Mouse (Mus musculus): ENCODE results near the gene Tnfrsf25.

Gene Tnfrsf25

GRCm38 (mm10) chr4:152092751-152093293, 22.9 kb upstream of the Tnfrsf25 start:
- no peak for DNase-seq

- DNase-seq: no peak
Measured at GRCm38 (mm10) chr4:152094233-152094632, 21.5 kb upstream of the Tnfrsf25 start.

- peak; percentile 80 for DNase-seq
Measured at GRCm38 (mm10) chr4:152095937-152096910, 19.5 kb upstream of the Tnfrsf25 start.

GRCm38 (mm10) chr4:152096927-152097326, 18.8 kb upstream of the Tnfrsf25 start:
- DNase-seq: no peak

GRCm38 (mm10) chr4:152097911-152098799, 17.6 kb upstream of the Tnfrsf25 start:
- no peak for DNase-seq

GRCm38 (mm10) chr4:152100541-152100940, 15.2 kb upstream of the Tnfrsf25 start:
- no peak for DNase-seq

GRCm38 (mm10) chr4:152101081-152101653, 14.6 kb upstream of the Tnfrsf25 start:
- DNase-seq: no peak

GRCm38 (mm10) chr4:152101921-152102320, 13.8 kb upstream of the Tnfrsf25 start:
- DNase-seq: no peak

GRCm38 (mm10) chr4:152103025-152103424, 12.7 kb upstream of the Tnfrsf25 start:
- DNase-seq: peak; percentile 84

GRCm38 (mm10) chr4:152106746-152107145, 9.0 kb upstream of the Tnfrsf25 start:
- no peak for DNase-seq

GRCm38 (mm10) chr4:152107493-152107892, 8.2 kb upstream of the Tnfrsf25 start:
- peak; percentile 70 for DNase-seq

GRCm38 (mm10) chr4:152107971-152108509, 7.7 kb upstream of the Tnfrsf25 start:
- DNase-seq: peak; percentile 95

- DNase-seq: no peak
Measured at GRCm38 (mm10) chr4:152108673-152109072, 7.1 kb upstream of the Tnfrsf25 start.

- no peak for DNase-seq
Measured at GRCm38 (mm10) chr4:152109509-152109908, 6.2 kb upstream of the Tnfrsf25 start.

- DNase-seq: no peak
Measured at GRCm38 (mm10) chr4:152110689-152111088, 5.0 kb upstream of the Tnfrsf25 start.

- DNase-seq: no peak
Measured at GRCm38 (mm10) chr4:152112329-152112728, 3.4 kb upstream of the Tnfrsf25 start.

GRCm38 (mm10) chr4:152114080-152114479, 1.7 kb upstream of the Tnfrsf25 start:
- DNase-seq: peak; percentile 44

GRCm38 (mm10) chr4:152117538-152117937, 1.8 kb downstream of the Tnfrsf25 start:
- DNase-seq: no peak

- DNase-seq: peak; percentile 85
Measured at GRCm38 (mm10) chr4:152119396-152120292, 3.9 kb downstream of the Tnfrsf25 start.

GRCm38 (mm10) chr4:152120311-152121182, 4.8 kb downstream of the Tnfrsf25 start:
- DNase-seq: peak; percentile 53
